Comparison of ENCODE assay signal across 18 mouse cellular contexts in the genomic region with DNA sequence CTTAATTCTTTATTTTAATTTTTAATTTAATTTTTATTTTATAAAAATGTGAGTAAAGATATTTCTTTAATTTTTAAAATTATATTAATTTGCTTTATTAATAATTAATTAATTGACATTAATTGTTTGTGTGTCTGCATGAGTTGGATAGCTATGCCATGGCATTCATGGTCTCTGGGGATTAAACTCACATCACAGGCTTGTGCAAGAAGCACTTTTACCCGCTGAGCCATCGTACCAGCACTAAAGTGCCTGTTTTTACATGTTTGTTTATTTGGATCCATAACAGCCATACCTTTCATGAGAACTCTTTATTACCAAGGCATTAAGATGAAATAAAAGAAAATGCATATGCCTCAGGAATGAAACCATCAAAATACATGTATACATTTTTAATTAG.
"Had no signal": no experiment of that assay in that cellular context is flagged by ENCODE, and none has a peak within 500 bp of the region (broad histone marks: within the 10 kb centered on the region; RNA-seq: fewer than 3 reads in every experiment).

No protein-coding gene starts in this region.

- H3K27ac ChIP-seq: kidney, embryonic 15.5 days; limb, embryonic 12.5 days; limb, embryonic 15.5 days; liver, embryonic 12.5 days; liver, embryonic 15.5 days; lung, embryonic 15.5 days; midbrain, embryonic 10.5 days had no signal

- H3K4me2 ChIP-seq: kidney, embryonic 15.5 days; limb, embryonic 12.5 days; limb, embryonic 15.5 days; liver, embryonic 12.5 days; liver, embryonic 15.5 days; lung, embryonic 15.5 days; midbrain, embryonic 15.5 days had no signal

- H3K4me3 ChIP-seq: kidney, embryonic 15.5 days; limb, embryonic 12.5 days; limb, embryonic 15.5 days; liver, embryonic 12.5 days; liver, embryonic 15.5 days; lung, embryonic 15.5 days; megakaryocyte, embryonic 14.5 days; midbrain, embryonic 10.5 days; midbrain, embryonic 15.5 days had no signal

- H3K4me1 ChIP-seq: limb, embryonic 15.5 days; liver, embryonic 12.5 days; liver, embryonic 15.5 days; lung, embryonic 15.5 days had no signal

- H3K9ac ChIP-seq: kidney, embryonic 15.5 days; limb, embryonic 12.5 days; limb, embryonic 15.5 days; liver, embryonic 12.5 days; liver, embryonic 15.5 days; lung, embryonic 15.5 days; midbrain, embryonic 15.5 days had no signal

- H3K36me3 ChIP-seq: kidney, embryonic 15.5 days; limb, embryonic 12.5 days; limb, embryonic 15.5 days; liver, embryonic 12.5 days; liver, embryonic 15.5 days; lung, embryonic 15.5 days; midbrain, embryonic 10.5 days; midbrain, embryonic 15.5 days had no signal

- H3K9me3 ChIP-seq: kidney, embryonic 15.5 days; limb, embryonic 12.5 days; limb, embryonic 15.5 days; liver, embryonic 12.5 days; liver, embryonic 15.5 days; lung, embryonic 15.5 days; midbrain, embryonic 10.5 days; midbrain, embryonic 15.5 days had no signal

- DNase-seq: kidney, adult 11 months; kidney, adult 8-10 months; kidney, postnatal 10 days; kidney, postnatal 36 days; lung, adult 18-20 months; lung, postnatal 10 days; lung, postnatal 36 days; thymus, adult 18-20 months; thymus, postnatal 36 days had no signal

- H3K27me3 ChIP-seq: kidney, embryonic 15.5 days; limb, embryonic 12.5 days; limb, embryonic 15.5 days; liver, embryonic 12.5 days; liver, embryonic 15.5 days; lung, embryonic 15.5 days; midbrain, embryonic 15.5 days had no signal

- ATAC-seq: liver, embryonic 12.5 days had no signal
